Mouse (Mus musculus) left cerebral cortex, postnatal 10 days (tissue): ENCODE measurements around the gene Celf5. TPM values are rescaled to one million over a fixed set of nuclear protein-coding genes. Genes with fewer than 3 reads are reported as not detected.

Experiments used
- DNase-seq, 2 experiments: peaks; one replicate each; pipeline ENCODE4 v3.0.0; 2021 to 2022; ENCODE audit warnings: low spot score in 2 of 2, mixed read lengths in 1 of 2; ENCODE audit errors: extremely low spot score in 1 of 2
- intact Hi-C: fragments of 180-260 bp; cut with DNase I; formaldehyde crosslinking; loops from one replicate; pipeline ENCODE4 v1.15.1; 2025
- total RNA-seq, 2 experiments: library from RNA; stranded (reverse); gene quantifications; 2 replicates each; pipeline ENCODE4 v1.2.3; 2021

The Celf5 gene
- total RNA-seq, 2 experiments from 2014 or later: 287 to 297 TPM

DNA sequence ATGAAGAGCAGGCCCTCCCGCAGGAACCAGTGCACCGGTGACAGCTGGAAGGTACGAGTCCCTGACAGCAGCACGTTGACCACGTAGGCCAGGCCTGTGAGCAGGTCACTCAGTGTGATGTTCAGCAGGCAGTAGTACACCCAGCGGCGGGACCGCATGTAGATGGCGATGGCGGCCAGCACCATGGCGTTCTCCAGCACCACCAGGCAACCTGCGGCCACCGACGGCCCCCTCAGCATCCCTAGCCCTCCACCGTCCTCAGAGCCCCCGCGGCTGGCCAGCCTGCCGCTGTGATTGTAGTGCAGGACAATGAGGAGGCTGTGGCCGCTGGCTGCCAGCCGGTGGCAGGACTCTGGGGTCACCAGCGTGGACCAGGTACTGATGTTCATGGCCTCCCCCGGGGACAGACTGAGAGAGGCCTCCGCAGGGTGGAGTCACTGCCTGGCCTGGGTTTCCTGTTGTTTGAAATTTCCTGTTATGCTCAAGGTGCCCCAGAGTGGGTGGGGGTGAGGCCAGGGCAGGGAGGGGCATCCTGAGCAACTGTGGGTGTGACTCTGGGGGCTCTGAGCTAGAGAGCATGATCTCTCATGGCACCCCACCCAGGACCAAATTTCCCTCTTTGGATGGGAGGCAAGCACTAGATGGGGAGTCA, 16.9 kb upstream of the Celf5 start:
- intact Hi-C loops: no loop called here
- peak in 1 of 2 experiments; percentile 60 for DNase-seq

DNA sequence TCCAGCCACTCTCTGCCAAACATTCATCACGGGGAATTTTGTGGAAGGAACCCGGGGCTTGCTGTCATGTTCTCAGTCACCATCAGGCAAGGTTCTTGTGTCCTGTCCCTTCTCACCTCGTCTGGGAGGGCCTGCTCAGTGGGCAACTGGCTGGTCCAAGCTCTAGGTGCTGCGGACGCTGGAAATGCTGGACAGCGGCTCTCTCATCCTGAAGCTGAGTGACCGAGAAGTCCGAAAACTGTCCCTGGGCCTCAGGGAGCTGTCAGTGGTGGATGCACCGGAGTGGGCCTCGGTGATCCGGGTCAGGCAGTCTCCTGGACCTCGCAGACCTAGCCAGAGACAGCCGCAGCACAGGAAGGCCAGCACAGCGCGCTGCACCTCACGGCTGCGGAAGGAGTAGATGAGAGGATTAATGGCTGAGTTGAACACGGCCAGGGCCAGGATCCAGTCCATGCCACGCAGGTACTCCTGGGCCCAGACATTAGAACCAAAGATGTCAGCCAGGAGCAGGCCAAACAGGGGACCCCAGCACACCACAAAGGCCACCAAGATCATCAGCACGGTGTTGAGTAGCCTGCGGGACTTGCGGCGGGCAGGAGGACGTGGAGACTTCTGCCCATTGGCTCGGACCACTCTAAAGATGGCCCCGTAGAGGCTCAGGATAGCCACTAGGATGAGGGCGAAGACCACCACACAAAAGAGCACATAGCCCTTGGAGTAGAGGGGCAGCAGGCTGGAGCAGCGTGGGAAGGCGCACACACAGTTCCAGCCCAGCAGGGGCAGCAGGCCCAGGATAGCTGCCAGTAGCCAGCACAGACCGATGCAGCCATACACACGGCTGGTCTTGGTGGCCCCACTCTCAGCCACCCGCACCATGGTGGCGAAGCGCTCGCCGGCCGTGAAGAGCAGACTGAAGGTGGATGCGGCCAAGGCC, 16.1 kb upstream of the Celf5 start:
- DNase-seq: peak in 1 of 2 experiments; percentile 56
- intact Hi-C loops: no loop called here

- intact Hi-C loops: no loop called here
- DNase-seq: peak in 1 of 2 experiments; percentile 34
Measured at GRCm38 (mm10) chr10:81497401-81498270, 15.1 kb upstream of the Celf5 start.

DNA sequence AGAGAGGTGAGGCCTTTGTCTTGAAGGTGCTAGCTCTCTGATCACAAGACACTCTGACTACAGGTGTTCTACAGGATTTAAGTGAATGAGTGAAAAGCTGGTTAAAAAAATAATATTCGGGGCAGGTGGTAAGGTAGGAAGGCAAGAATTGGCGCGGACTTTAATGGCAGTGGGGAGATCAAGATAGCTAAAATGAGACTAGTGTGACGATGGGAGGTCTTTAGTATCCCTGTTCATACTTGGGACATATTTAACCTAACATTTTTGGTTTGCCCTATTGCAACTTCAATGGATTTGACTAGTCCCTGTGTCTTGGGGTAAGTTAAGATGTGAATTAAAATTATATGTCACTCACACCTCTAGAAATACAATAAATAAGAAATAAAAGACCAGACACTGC, 14.5 kb upstream of the Celf5 start:
- intact Hi-C loops: no loop called here
- DNase-seq: no peak

- peak; percentile 99 for DNase-seq
- intact Hi-C loops: no loop called here
Measured at GRCm38 (mm10) chr10:81496264-81496901, 13.9 kb upstream of the Celf5 start, which contains the start of gene Ncln. Gene Ncln, minus strand, starts transcription at chr10:81496392.

DNA sequence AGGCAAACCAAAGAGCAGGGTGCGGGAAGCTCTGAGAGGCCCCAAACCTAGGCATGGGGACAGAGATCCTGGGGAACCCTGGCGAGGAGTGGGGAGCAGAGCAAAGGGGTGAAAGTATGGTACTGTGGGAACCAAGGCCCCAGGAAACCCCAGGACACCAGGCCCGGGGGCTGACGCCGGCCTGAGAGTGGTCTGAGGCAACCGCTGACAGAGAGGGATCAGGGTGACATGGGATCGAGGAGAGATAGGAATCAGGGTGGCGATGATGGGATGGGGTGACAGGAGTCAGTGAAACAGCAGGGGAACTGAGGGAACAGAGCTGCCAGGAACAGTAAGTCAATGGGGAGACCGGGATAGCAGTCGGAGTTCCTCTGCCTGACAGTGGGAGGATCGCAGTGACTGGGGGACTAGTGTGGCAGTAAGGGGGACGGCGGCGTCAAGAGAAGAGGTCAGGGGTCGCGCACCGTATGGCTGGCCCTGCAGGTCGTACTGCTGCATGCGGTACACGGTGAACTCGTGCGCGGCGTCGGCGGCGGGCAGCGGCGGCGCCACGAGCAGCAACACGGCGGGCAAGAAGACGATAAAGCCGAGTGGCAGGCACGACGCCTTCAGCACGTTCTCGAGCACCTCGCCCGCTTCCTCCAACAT, 13.2 kb upstream of the Celf5 start:
- peak in 1 of 2 experiments; percentile 76 for DNase-seq
- intact Hi-C loops: no loop called here

- DNase-seq: peak in 1 of 2 experiments; percentile 40
- intact Hi-C loops: no loop called here
Measured at GRCm38 (mm10) chr10:81495151-81495550, 12.6 kb upstream of the Celf5 start.

GRCm38 (mm10) chr10:81494260-81495041, 11.9 kb upstream of the Celf5 start:
- intact Hi-C loops: no loop called here
- no peak for DNase-seq

DNA sequence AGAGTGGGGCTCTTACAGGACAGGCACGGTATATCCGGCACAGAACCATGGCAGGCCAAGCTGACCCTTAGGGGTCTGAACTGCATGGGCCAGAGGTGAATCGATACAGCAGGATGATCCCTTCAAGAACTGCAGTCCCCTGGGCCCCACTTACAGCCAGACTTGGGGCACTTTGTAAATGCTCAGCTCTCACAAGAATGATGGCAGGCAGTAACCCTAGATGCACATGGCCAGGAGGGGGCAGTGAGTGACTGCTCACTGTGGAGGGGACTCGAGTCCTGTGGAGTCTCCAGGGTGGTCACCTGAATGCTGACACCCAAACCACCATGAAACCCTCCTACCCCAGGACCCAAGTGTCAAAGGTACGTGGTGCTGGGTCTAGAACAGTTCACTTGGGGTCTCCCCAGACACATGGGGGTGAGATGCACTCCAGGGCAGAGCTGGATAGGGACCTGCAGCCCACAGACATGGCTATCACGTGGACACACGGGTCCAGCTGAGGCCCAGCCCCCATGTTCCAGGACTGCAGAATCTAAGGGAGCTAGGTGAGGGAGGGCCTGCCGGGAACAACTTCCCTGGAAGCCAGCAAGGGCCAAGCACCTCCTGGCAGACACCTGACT, 11.2 kb upstream of the Celf5 start:
- DNase-seq: no peak
- intact Hi-C loops: no loop called here

- no peak for DNase-seq
- intact Hi-C loops: no loop called here
Measured at GRCm38 (mm10) chr10:81492606-81493240, 10.2 kb upstream of the Celf5 start.

GRCm38 (mm10) chr10:81491018-81491417, 8.5 kb upstream of the Celf5 start:
- intact Hi-C loops: no loop called here
- DNase-seq: no peak

DNA sequence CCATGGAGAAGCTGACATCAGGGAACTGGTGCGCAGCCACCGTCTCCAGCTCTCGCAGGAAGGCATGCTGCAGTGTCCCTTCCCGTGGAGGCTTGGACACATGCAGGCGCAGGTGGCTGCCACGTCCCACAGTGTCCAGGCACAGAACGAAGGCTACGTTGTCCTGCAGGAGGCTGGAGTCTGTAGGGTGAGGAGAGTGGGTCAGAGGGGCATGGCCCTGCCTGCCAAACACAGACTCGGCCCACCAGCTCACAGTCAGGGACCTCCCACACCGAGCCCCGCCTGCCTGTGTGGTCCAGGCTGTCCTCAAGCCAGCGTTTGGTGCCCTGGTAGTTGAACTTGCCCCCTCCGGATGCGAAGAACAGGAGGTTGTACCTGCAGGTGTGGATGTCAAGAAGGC, 7.4 kb upstream of the Celf5 start:
- intact Hi-C loops: no loop called here
- DNase-seq: no peak

DNA sequence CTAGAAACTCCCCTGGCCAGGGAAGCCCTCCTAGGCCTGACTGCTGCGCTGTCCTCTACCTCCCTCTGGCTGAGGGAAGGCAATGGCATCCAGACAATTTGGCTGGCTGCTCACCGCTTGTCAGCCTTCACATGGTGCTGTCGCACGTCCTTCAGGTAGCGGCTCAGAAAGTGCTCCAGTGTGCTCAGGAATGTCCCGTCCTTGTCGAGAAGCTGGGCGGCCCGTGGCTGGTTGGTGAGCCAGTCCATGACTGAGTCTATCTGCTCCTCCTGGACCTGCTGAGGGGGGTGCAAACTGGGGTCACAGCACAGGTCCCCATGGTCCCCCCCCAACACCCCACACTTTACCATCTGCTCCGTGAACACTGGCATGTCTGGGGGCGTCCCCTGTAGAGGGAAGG, 5.6 kb upstream of the Celf5 start:
- intact Hi-C loops: no loop called here
- no peak for DNase-seq

GRCm38 (mm10) chr10:81486496-81486895, 4.0 kb upstream of the Celf5 start:
- peak in 1 of 2 experiments; percentile 39 for DNase-seq
- intact Hi-C loops: no loop called here

- intact Hi-C loops: no loop called here
- no peak for DNase-seq
Measured at GRCm38 (mm10) chr10:81485479-81486018, 3.0 kb upstream of the Celf5 start.

DNA sequence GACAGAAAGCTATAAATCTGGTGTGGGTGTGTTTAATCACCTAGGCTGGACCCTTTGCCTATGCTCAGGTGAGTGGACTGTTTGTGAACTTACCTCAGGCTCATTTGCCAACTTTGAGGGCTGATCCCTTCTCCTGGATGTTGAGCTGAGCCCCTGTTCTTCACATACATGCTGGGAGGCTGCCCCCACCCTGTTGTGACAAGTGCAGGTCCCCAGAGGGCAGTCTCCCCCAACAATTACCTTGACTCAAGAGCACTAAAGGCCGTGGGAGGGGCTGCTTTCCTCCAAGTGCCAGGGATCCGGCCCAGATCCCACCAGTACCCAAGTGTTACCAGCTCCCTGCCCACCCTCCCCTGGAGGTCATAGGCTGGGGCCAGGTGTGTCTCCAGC, 2.5 kb upstream of the Celf5 start:
- DNase-seq: no peak
- intact Hi-C loops: no loop called here
